Mouse (Mus musculus) heart, postnatal 0 days (tissue): ENCODE data around the gene C1qtnf4. TPM values are rescaled to one million over a fixed set of nuclear protein-coding genes. Genes with fewer than 3 reads are reported as not detected.

Source experiments
- ATAC-seq: fragments of 200-750 bp; cut with Nextera tagmentation; 2 replicates; pipeline ENCODE4 v1.8.0; 2017; ENCODE audit warnings: low read depth, moderate number of reproducible peaks, moderate library complexity; ENCODE audit not compliant: insufficient read depth
- DNase-seq: peaks from one replicate; pipeline ENCODE4 v3.0.0-alpha.2; 2016; ENCODE audit warnings: low spot score
- H3K27ac ChIP-seq: fragments of 300-500 bp; sonication (generic); 2 replicates; pipeline ENCODE4 v1.5.1; 2014; ENCODE audit warnings: low read depth, mild to moderate bottlenecking
- H3K27me3 ChIP-seq: fragments of 300-500 bp; sonication (generic); 2 replicates; pipeline ENCODE4 v1.6.1; 2014; ENCODE audit warnings: low read length, mixed read lengths; ENCODE audit not compliant: control insufficient read depth, insufficient read depth
- H3K36me3 ChIP-seq: fragments of 300-500 bp; sonication (generic); replicated peaks from 2 replicates; pipeline ENCODE4 v1.6.1; 2014; ENCODE audit warnings: low read length, mixed read lengths; ENCODE audit not compliant: control insufficient read depth, insufficient read depth
- H3K4me1 ChIP-seq: fragments of 300-500 bp; sonication (generic); 2 replicates; pipeline ENCODE4 v1.6.1; 2014; ENCODE audit warnings: antibody characterized with exemption; ENCODE audit not compliant: control insufficient read depth, insufficient read depth
- H3K4me2 ChIP-seq: fragments of 300-500 bp; sonication (generic); 2 replicates; pipeline ENCODE4 v1.6.1; 2014; ENCODE audit warnings: low read depth, mild to moderate bottlenecking, low read length, moderate library complexity
- H3K4me3 ChIP-seq: fragments of 300-500 bp; sonication (generic); 2 replicates; pipeline ENCODE4 v1.5.1; 2014; ENCODE audit warnings: low read depth, low read length
- H3K9ac ChIP-seq: fragments of 300-500 bp; sonication (generic); replicated peaks from 2 replicates; pipeline ENCODE4 v1.6.1; 2014; ENCODE audit warnings: low read depth, low read length, mixed read lengths
- H3K9me3 ChIP-seq: fragments of 300-500 bp; sonication (generic); replicated peaks from 2 replicates; pipeline ENCODE4 v1.6.1; 2016; ENCODE audit warnings: low read length; ENCODE audit not compliant: control insufficient read depth
- CTCF ChIP-seq: IDR thresholded peaks from 2 replicates; pipeline ENCODE4 v1.5.1; 2016; ENCODE audit warnings: antibody characterized with exemption, control low read depth, low read depth
- EP300 ChIP-seq: IDR thresholded peaks from 2 replicates; pipeline ENCODE4 v1.6.1; 2016; ENCODE audit warnings: antibody characterized with exemption, low read depth
- WGBS: fragments of 180-500 bp; shearing (Covaris S2); extraction: QIAGEN DNeasy Blood & Tissue Kit; methylation state at CpG from one replicate; pipeline ENCODE4 v1.1.7; 2014; 5-methylcytosine and 5-hydroxymethylcytosine counted together
- polyA plus RNA-seq: library from polyadenylated mRNA; unstranded; fragments of >200 nt; fragmentation: Nextera tagmentation; extraction: Ambion mirVana; gene quantifications from 2 replicates; pipeline ENCODE4 v1.2.1, GENCODE M21; 2015
- total RNA-seq: library from RNA; depleted of rRNA; stranded (reverse); fragments of >200 nt; gene quantifications from 2 replicates; pipeline ENCODE4 v1.2.3, GENCODE M21; 2014; ENCODE audit warnings: low replicate concordance

The C1qtnf4 gene
- total and polyA plus RNA-seq, 2 experiments from 2014 or later, result 15.5 to 23.7 TPM

DNA sequence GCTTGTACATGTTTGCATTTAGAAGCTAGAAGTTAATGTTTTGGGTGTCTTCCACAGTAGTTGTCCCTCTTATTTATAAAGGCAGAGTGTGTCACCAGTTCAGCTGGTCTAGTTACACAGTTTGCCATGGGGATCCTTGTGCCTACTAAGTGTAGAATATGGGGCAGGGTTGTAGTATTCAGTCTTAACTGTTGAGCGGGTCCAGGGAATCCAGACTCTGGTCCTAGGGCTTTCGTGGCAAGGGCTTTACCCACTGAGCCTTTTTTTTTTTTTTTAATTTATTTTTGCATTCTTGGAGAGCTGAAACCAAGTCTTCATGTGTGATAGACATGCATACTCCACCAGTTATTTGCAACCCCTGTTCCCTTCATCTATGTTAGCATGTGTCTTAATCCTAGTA is 24.2 kb upstream of the C1qtnf4 start:
- Histone ChIP-seq H3K9ac (no peak overlapping the region), H3K9me3 (no peaks in the 10 kb centered on the region), H3K4me3 (no peak overlapping the region), H3K27me3 (no peaks in the 10 kb centered on the region), H3K36me3 (peaks cover 84% of the 10 kb centered on the region), H3K4me2 (no peak overlapping the region), H3K27ac (no peak overlapping the region), H3K4me1 (no peaks in the 10 kb centered on the region)
- 100% methylated on average over 2 of the region's 2 CpGs for WGBS
- no peak for DNase-seq
- no peak for ATAC-seq
- TF ChIP-seq EP300 (no peak), CTCF (no peak)

DNA sequence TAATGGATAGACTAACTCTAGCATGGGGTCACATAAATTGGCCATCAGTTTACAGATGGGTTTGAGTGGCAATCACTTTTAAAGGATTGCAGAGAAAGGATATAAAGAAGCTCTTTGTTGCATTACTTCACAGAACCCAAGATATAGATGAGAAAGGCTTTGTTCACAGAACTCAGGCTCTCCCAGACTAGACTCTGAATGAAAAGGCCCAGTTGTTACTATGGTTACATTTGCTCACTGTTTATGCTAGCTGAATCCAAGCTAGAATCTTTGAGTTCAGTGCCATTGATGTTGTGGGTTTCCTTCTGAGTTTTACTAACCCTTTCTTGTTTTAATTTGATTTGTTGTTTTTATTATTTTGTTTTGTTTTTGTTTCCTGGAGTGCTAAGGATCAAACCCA is 21.5 kb upstream of the C1qtnf4 start:
- ATAC-seq, result no peak
- no peak overlapping the region for H3K27ac ChIP-seq
- H3K27me3 ChIP-seq, result no peaks in the 10 kb centered on the region
- no peak for TF ChIP-seq EP300
- TF ChIP-seq CTCF, result no peak
- DNase-seq, result no peak
- H3K36me3 ChIP-seq, result peaks cover 82% of the 10 kb centered on the region
- no peak overlapping the region for H3K9ac ChIP-seq
- H3K4me3 ChIP-seq, result no peak overlapping the region
- H3K9me3 ChIP-seq, result no peaks in the 10 kb centered on the region
- no peaks in the 10 kb centered on the region for H3K4me1 ChIP-seq
- no peak overlapping the region for H3K4me2 ChIP-seq

DNA sequence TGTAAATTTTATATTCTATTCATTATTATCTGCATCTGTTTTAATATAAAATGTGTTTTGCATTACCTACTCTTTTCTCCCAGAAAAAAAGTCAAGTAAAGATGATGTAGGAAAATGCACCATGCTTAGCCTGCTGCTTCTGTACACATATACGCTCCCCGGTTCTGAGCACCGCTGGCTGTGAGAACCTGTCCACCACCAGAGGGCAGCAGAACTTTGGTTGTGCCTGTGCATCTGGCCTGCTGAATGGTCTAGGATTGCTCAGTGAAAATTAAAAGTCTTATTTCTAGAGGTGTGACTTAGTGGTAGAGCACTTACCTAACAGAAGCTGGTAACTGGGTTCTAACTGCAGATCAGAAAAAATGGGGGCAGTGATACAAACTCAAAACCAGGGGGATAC is 19.1 kb upstream of the C1qtnf4 start:
- H3K27me3 ChIP-seq, result no peaks in the 10 kb centered on the region
- ATAC-seq (peak; percentile 80), DNase-seq (peak; percentile 85)
- peaks cover 17% of the 10 kb centered on the region for H3K4me1 ChIP-seq
- H3K9ac ChIP-seq, result no peak overlapping the region
- H3K36me3 ChIP-seq, result peaks cover 59% of the 10 kb centered on the region
- no peak overlapping the region for H3K4me3 ChIP-seq
- H3K27ac ChIP-seq, result no peak overlapping the region
- no peak overlapping the region for H3K4me2 ChIP-seq
- WGBS, result 11% methylated on average over 3 of the region's 3 CpGs
- TF ChIP-seq EP300, result no peak
- peak; percentile 95 for TF ChIP-seq CTCF
- no peaks in the 10 kb centered on the region for H3K9me3 ChIP-seq

DNA sequence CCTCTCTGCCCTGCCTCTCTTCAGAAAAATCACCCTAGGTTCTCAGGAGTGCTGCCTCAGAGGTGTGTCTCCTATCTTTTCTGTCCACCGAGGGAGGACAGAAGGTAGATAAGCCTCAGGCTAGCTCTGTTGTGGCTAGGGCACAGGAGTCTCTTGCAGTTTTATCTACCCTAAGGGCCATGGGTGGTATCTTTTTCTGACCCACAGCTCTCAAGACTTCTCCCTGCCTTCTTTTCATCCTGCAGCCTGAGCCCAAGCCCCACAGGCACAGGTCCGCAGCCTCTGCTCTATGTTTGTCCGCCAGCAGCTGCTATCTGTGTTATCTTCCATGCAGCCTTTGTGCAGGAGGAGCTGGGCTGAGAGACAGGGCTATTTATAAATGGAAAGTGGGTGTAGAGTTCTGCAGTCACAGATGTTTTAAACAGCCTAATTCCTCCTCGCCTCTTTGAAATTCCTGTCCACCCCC is 15.5 kb upstream of the C1qtnf4 start:
- WGBS, result 5% methylated on average over 4 of the region's 4 CpGs
- Histone ChIP-seq H3K9ac (0 out of 2 replicates have a peak overlapping the region, but pooled peaks have one; percentile 1), H3K27ac (peak overlapping the region; percentile 82), H3K4me3 (0 out of 2 replicates have a peak overlapping the region, but pooled peaks have one; percentile 12), H3K4me1 (peaks cover 24% of the 10 kb centered on the region), H3K9me3 (no peaks in the 10 kb centered on the region), H3K27me3 (no peaks in the 10 kb centered on the region), H3K36me3 (peaks cover 28% of the 10 kb centered on the region), H3K4me2 (peak overlapping the region; percentile 45)
- ATAC-seq, result peak; percentile 86
- TF ChIP-seq CTCF (no peak), EP300 (no peak)
- DNase-seq, result peak; percentile 82

DNA sequence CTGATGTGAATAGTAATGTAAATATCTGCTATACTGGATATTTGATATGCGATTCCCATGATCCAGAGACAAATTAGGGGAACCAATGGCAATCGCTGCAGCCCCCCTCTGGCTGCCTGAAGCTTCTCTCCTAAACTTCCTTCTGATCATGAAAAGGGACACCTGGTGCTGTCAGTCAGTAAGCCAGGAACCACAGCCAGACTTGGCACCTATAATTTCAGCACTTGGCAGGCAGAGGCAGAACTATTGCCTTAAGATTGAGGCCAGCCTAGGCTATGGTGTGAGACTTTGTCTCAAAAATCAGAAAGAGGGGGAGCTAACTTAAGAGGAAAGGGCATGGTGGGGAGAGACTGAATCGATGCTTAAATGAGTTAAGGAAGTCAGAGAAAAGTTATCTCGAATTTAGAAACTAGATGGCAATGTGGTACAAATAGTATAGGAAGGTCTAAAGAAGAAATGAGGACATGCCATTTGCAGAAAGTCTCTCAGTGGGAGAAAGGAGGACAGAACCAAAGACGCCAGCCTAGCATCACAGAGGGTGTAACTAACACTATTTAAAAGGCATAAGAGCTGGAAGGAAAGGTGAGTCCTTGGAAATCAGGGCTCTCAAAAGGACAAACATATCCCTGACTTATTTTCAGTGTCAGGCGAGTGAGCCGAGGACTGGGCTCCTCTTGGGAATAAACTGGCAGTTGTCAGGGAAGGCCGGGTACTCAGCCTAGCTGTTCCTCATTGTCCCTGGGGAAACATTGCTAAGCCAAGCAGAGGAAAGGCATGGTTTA is 14.3 kb upstream of the C1qtnf4 start:
- Histone ChIP-seq H3K4me3 (no peak overlapping the region), H3K9ac (no peak overlapping the region), H3K4me2 (no peak overlapping the region), H3K27ac (peak overlapping the region; percentile 82), H3K36me3 (peaks cover 18% of the 10 kb centered on the region), H3K4me1 (peaks cover 24% of the 10 kb centered on the region), H3K9me3 (no peaks in the 10 kb centered on the region), H3K27me3 (no peaks in the 10 kb centered on the region)
- DNase-seq (no peak), ATAC-seq (no peak)
- WGBS, result 43% methylated on average over 8 of the region's 8 CpGs
- no peak for TF ChIP-seq EP300
- no peak for TF ChIP-seq CTCF
